Mouse (Mus musculus) adrenal gland, adult 2 months (tissue): ENCODE results near the gene 1700020L24Rik. TPM values are rescaled to one million over a fixed set of nuclear protein-coding genes. Genes with fewer than 3 reads are reported as not detected.

Experiments
- DNase-seq: peaks from one replicate; pipeline ENCODE4 v3.0.0; 2021
- polyA plus RNA-seq: library from polyadenylated mRNA; depleted of rRNA; stranded (reverse); fragments of >200 nt; gene quantifications from 2 replicates; pipeline ENCODE4 v1.2.3, GENCODE M21; 2012; rRNA removed
- total RNA-seq, 2 experiments: library from RNA; stranded (reverse); gene quantifications; 2 replicates each; pipeline ENCODE4 v1.2.3; 2021

1700020L24Rik gene
- total and polyA plus RNA-seq, 3 experiments, result 0.61 to 0.79 TPM; not detected in 1

- no peak for DNase-seq
Observed at GRCm38 (mm10) chr11:83471766-83472165, 34.3 kb downstream of the 1700020L24Rik start.

- peak; percentile 100 for DNase-seq
Observed at GRCm38 (mm10) chr11:83472324-83473234, 35.1 kb downstream of the 1700020L24Rik start, which contains the start of gene Taf15. Taf15 (plus strand) TSS chr11:83473086.

- no peak for DNase-seq
Observed at GRCm38 (mm10) chr11:83473235-83474016, 35.9 kb downstream of the 1700020L24Rik start.

Other genes with a start within 250 kb of the 1700020L24Rik start
- 1 to 10 TPM; 2.7 to 2.8 TPM for gene Slfn3, start 246.3 kb upstream of the 1700020L24Rik start, total RNA-seq
- gene Slfn3, start 246.3 kb upstream of the 1700020L24Rik start, polyA plus RNA-seq, result 0.03 and 0.21 TPM in 2 replicates
- not detected for gene Slfn14, start 151.0 kb upstream of the 1700020L24Rik start, total RNA-seq
- gene Slfn14, start 151.0 kb upstream of the 1700020L24Rik start, polyA plus RNA-seq, result not detected in 2 replicates
- gene Ap2b1, start 138.7 kb upstream of the 1700020L24Rik start, total RNA-seq, result 100 to 1,000 TPM; 101 to 104 TPM
- gene Ap2b1, start 138.7 kb upstream of the 1700020L24Rik start, polyA plus RNA-seq, result 17.7 and 24.0 TPM in 2 replicates
- 10 to 100 TPM; 18.4 to 21.4 TPM for gene Pex12, start 135.1 kb upstream of the 1700020L24Rik start, total RNA-seq
- 12.3 and 12.5 TPM in 2 replicates for gene Pex12, start 135.1 kb upstream of the 1700020L24Rik start, polyA plus RNA-seq
- gene Rasl10b, start 28.5 kb upstream of the 1700020L24Rik start, total RNA-seq, result 10 to 100 TPM in 1 of 2 experiments, 1 to 10 TPM in 1; 8.6 to 14.3 TPM
- 20.1 and 25.5 TPM in 2 replicates for gene Rasl10b, start 28.5 kb upstream of the 1700020L24Rik start, polyA plus RNA-seq
- gene Gas2l2, start 8.2 kb upstream of the 1700020L24Rik start, total RNA-seq, result not detected
- gene Gas2l2, start 8.2 kb upstream of the 1700020L24Rik start, polyA plus RNA-seq, result not detected in 2 replicates
- gene Mmp28, start 25.4 kb downstream of the 1700020L24Rik start, total RNA-seq, result 10 to 100 TPM in 1 of 2 experiments, 1 to 10 TPM in 1; 8.7 to 22.6 TPM
- 24.2 and 27.2 TPM in 2 replicates for gene Mmp28, start 25.4 kb downstream of the 1700020L24Rik start, polyA plus RNA-seq
- gene Taf15, start 35.4 kb downstream of the 1700020L24Rik start, total RNA-seq, result 10 to 100 TPM; 56.8 to 77.7 TPM
- 2.5 and 3.4 TPM in 2 replicates for gene Taf15, start 35.4 kb downstream of the 1700020L24Rik start, polyA plus RNA-seq
- gene Heatr9, start 84.5 kb downstream of the 1700020L24Rik start, total RNA-seq, result not detected
- not detected in 2 replicates for gene Heatr9, start 84.5 kb downstream of the 1700020L24Rik start, polyA plus RNA-seq
- gene Ccl5, start 92.8 kb downstream of the 1700020L24Rik start, total RNA-seq, result 1 to 10 TPM; 1.8 to 2.0 TPM
- gene Ccl5, start 92.8 kb downstream of the 1700020L24Rik start, polyA plus RNA-seq, result 20.3 and 21.6 TPM in 2 replicates
- 10 to 100 TPM in 1 of 2 experiments, 1 to 10 TPM in 1; 5.2 to 12.1 TPM for gene Ccl9, start 141.0 kb downstream of the 1700020L24Rik start, total RNA-seq
- 0.42 and 0.53 TPM in 2 replicates for gene Ccl9, start 141.0 kb downstream of the 1700020L24Rik start, polyA plus RNA-seq
- 10 to 100 TPM; 13.1 to 33.7 TPM for gene Ccl6, start 155.4 kb downstream of the 1700020L24Rik start, total RNA-seq
- 3.4 and 3.7 TPM in 2 replicates for gene Ccl6, start 155.4 kb downstream of the 1700020L24Rik start, polyA plus RNA-seq
- not detected for gene Rpl9-ps1, start 207.9 kb downstream of the 1700020L24Rik start, total RNA-seq
- not detected in 2 replicates for gene Rpl9-ps1, start 207.9 kb downstream of the 1700020L24Rik start, polyA plus RNA-seq
- gene Ccl3, start 211.7 kb downstream of the 1700020L24Rik start, total RNA-seq, result under 1 TPM in 1 of 2 experiments, not detected in 1; 0.66 TPM
- 2.3 TPM in 2 replicates for gene Ccl3, start 211.7 kb downstream of the 1700020L24Rik start, polyA plus RNA-seq
- gene Ccl4, start 224.9 kb downstream of the 1700020L24Rik start, total RNA-seq, result under 1 TPM in 1 of 2 experiments, not detected in 1; 0.97 TPM
- 2.0 and 3.0 TPM in 2 replicates for gene Ccl4, start 224.9 kb downstream of the 1700020L24Rik start, polyA plus RNA-seq